Mouse (Mus musculus) large intestine, adult 2 months (tissue): ENCODE results near the gene Grid2. TPM values are rescaled to one million over a fixed set of nuclear protein-coding genes. Genes with fewer than 3 reads are reported as not detected.

Source experiments
- DNase-seq: peaks from one replicate; pipeline ENCODE4 v3.0.0-alpha.2; 2012; ENCODE audit warnings: low read depth, low spot score
- WGBS: fragments of 180-500 bp; shearing (Covaris S2); methylation state at CpG from one replicate; pipeline ENCODE4 v1.1.7; 2018; 5-methylcytosine and 5-hydroxymethylcytosine counted together
- polyA plus RNA-seq: library from polyadenylated mRNA; depleted of rRNA; stranded (reverse); fragments of >200 nt; gene quantifications from 2 replicates; pipeline ENCODE4 v1.2.3, GENCODE M21; 2012

Gene Grid2
- polyA plus RNA-seq, 1 experiment = 0.04 TPM

DNA sequence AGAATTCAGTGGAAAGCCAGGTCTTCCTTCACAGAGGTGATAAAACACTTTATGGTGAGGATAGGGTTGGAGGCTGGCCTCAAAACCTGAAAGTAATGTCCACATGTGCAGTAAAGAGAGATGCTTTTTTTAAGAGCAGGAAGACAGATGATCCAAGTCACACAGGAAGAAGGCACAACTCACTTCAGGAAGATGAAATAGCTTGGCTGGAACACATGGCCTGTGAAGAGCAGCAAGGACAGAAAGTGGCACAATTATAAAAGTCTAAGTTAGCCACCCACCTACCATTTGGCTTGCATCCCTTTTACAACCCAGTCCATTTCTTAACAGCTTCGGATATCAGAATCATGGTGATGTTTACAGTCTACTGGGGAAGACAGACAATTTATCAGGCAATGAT lies 1423.1 kb downstream of the Grid2 start:
- WGBS = 21% methylated on average over 1 of the region's 1 CpGs
- DNase-seq = no peak

DNA sequence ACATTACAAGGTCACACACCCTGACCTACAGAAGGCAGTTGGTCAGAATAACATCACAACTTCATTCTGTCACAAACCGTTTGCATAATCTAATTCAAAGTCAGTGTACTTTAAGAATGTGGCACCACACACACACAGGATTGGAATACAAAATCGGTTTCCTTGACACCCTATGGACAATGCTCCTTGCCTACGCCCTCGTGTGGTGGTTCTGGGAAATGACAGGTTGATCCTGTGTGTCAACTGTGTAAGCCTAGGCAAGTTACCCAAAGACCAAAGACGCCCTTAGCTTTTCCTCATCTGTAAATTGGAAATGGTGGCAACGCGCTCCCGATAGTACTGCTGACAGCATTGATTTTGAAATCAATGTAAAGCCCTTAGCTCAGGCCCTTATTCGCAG lies 1428.3 kb downstream of the Grid2 start:
- WGBS = 44% methylated on average over 9 of the region's 9 CpGs
- DNase-seq = peak; percentile 18

DNA sequence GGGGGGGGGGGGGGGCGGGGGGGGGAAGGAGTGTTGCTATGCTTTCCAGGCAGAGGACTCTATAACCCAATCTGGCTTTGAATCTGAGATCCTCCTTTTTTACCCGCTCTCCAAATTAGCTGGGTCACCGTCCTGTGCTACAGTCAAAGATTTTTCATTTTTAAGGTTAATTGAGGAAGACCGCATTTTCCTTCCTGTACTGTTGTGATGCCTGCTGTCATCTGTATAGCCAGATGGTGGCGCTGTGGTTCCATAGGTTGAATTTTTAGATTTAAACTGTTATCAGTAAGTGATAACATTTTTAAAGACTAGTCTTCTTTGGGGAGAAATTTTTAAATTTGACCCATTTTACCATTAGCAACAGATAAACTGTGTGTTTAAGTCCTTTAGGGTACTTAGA lies 1429.3 kb downstream of the Grid2 start:
- no peak for DNase-seq
- WGBS = 4% methylated on average over 5 of the region's 5 CpGs

DNA sequence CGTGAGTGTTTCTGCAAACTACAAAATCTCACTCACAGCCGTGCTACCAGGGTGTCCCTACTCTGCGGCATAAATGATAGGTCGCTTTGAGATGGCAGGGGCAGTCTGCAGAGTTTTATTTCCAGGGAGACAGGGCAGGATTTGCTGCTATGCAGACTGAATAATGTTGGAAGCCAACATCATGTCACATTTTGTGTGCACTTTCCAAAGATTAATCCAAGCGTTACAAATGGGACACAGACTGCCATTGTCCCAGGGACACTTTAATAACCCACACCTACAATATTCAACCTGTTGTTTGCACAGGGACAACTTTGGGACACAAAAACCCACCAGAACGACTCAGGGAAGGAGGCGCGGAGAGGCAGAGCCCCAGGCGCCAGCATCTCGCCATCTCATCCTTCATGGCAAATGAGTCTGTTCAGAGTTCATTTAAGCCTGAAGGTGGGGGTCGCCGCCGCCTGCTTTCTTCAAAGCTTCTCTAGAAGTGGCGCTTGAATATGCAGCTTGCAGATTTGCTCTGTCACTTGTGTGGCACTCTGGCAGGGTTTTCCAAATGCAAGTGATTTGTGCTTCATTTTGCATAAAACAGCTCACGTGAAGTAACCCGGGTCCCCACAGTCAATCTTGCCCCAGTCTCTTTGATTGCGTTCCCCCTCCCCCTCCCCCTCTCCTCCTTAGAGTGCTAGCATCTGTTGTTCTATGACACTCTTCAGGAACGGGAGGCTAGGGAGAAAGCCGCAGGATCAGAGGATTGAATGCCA lies 1432.7 kb downstream of the Grid2 start:
- no peak for DNase-seq
- WGBS = 21% methylated on average over 19 of the region's 19 CpGs

DNA sequence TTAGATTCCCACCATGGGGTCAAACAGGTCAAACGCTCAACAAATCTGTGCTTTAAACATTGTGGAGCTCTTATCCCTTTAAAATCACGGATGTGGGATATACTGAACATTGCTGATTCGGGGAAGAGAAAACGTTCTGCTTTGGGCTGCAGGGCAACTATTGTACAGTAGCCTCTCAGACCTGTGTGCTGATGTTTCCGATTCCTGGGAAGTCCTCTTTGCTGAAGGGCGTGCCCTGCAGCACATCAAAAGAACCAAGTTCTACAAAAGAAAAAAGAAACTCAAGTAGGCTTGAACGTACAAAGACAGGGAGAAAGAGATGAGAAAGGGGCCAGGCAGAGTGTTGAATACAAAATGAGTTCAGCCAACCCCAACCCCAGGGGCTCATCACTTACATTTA lies 1439.0 kb downstream of the Grid2 start:
- 62% methylated on average over 7 of the region's 7 CpGs for WGBS

DNA sequence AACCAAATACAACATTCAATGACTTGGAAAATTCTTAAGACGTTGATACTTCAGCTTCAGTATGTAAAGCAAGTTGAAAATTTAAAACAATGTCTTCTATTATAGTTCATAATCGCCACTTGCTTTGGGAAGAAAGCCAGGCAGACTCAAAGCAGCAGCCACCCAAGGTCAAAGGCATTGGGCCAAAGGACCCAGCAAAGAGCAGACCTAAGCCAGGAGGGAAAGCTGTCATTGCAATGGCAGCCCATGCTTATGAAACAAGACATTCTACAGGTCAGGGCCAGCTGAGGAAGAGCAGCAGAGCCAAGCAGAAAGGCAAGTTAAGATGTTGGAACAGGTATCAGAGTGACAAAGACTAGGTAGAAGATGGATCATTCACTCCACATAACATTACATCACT lies 1448.0 kb downstream of the Grid2 start:
- WGBS = 63% methylated on average over 2 of the region's 2 CpGs
- no peak for DNase-seq

More for the DNA sequence above, 1439.0 kb downstream of the Grid2 start:
- no peak for DNase-seq

DNA sequence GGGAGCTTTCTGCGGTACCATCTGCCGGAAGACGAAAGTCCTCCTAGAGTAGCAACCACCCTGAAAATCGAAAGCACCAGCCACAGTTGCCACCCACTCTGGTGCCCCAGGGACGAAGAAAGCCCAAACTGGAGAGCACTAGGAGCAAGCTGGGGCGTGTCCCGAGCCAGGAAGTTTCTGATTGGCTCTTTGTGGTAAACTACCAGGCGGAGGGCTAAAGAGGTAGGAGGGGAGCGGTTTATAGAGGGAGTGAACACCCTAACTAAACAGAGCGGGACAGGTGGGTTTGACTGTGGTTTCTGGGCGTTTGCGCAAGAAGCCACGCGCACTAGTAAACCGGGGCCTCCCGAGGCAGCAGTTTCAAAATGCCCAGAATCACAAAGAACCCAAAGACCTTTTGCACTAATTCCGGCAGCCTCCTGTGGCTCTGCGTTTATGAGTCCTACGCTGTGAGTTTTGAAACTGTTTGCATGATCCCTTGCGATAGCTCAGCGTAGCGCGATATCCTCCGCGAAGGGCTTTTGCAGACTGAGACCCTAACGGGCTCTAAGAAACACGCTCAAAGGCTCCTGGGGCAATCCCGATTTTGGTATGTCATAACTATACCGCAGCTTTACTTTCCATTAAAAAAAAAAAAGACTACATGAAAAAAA lies 1472.2 kb downstream of the Grid2 start:
- no peak for DNase-seq

DNA sequence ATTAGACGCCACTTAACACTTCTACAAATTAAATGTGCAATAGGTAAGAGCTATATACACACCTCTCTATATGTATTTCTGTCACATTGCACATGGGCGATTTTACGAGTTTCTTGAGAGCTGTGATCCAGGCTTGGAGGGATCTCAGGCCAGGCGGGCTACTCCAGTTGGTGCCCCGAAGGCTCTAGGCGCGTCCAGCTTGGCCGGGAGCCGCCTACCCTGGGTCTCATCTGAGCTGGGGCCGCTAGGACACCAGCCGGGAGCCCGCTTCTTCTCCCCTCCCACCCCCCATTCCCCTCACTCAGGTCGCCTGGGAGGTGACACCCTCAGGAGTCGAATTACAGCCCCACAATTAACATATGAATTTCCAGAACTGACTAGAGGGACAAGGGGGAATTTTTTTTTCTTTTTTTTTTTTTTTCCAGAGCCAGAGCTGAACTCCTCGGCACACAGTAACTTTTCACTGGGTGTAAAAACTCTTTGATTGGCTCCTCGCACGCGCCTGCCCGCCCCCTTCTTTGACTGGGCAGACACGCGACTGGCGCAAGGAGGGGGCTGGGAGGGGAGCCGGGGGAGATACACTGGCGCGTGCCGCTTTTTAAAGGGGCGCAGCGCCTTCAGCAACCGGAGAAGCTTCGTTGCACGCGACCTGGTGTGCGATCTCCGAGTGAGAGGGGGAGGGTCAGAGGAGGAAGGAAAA lies 1473.0 kb downstream of the Grid2 start, which contains the start of gene Atoh1:
Atoh1 (plus strand) TSS at position 627 of the 700 bp plus-strand sequence.
- WGBS = under 1% methylated on average over 34 of the region's 34 CpGs
- no peak for DNase-seq

More for the DNA sequence above, 1472.2 kb downstream of the Grid2 start:
- WGBS = 1% methylated on average over 29 of the region's 29 CpGs

DNA sequence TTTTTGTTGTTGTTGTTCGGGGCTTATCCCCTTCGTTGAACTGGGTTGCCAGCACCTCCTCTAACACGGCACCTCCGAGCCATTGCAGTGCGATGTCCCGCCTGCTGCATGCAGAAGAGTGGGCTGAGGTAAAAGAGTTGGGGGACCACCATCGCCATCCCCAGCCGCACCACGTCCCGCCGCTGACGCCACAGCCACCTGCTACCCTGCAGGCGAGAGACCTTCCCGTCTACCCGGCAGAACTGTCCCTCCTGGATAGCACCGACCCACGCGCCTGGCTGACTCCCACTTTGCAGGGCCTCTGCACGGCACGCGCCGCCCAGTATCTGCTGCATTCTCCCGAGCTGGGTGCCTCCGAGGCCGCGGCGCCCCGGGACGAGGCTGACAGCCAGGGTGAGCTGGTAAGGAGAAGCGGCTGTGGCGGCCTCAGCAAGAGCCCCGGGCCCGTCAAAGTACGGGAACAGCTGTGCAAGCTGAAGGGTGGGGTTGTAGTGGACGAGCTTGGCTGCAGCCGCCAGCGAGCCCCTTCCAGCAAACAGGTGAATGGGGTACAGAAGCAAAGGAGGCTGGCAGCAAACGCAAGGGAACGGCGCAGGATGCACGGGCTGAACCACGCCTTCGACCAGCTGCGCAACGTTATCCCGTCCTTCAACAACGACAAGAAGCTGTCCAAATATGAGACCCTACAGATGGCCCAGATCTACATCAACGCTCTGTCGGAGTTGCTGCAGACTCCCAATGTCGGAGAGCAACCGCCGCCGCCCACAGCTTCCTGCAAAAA lies 1473.7 kb downstream of the Grid2 start:
- WGBS = under 1% methylated on average over 53 of the region's 53 CpGs
- no peak for DNase-seq

DNA sequence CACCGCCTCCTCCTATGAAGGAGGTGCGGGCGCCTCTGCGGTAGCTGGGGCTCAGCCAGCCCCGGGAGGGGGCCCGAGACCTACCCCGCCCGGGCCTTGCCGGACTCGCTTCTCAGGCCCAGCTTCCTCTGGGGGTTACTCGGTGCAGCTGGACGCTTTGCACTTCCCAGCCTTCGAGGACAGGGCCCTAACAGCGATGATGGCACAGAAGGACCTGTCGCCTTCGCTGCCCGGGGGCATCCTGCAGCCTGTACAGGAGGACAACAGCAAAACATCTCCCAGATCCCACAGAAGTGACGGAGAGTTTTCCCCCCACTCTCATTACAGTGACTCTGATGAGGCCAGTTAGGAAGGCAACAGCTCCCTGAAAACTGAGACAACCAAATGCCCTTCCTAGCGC lies 1474.4 kb downstream of the Grid2 start:
- DNase-seq = no peak
- 2% methylated on average over 19 of the region's 19 CpGs for WGBS

DNA sequence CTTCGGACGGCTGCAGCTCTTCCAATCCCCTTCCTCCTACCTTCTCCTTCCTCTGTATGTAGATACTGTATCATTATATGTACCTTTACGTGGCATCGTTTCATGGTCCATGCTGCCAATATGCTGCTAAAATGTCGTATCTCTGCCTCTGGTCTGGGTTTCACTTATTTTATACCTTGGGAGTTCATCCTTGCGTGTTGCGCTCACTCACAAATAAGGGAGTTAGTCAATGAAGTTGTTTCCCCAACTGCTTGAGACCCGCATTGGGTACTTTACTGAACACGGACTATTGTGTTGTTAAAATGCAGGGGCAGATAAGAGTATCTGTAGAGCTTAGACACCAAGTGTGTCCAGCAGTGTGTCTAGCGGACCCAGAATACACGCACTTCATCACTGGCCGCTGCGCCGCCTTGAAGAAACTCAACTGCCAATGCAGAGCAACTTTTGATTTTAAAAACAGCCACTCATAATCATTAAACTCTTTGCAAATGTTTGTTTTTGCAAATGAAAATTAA lies 1474.9 kb downstream of the Grid2 start:
- no peak for DNase-seq
- WGBS = 23% methylated on average over 14 of the region's 14 CpGs

DNA sequence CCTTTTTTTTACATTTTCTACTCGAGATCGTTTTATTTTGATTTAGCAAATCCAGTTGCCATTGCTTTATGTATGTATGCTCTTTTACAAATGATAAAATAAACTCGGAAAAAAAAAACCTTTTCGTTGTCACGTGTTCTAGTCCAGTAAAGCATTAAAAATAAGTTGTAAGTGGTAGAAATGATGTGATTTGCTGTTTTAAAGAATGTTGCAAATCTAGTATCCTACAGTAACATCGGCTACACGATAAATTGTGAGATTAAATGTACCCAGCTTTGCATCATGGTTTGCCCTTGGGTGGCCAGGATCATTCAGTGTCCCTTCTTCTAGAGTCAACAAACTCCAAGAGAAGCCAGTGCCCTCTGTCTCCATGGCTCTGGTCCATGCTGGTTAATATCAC lies 1475.5 kb downstream of the Grid2 start:
- DNase-seq = no peak
- WGBS = 12% methylated on average over 7 of the region's 7 CpGs

DNA sequence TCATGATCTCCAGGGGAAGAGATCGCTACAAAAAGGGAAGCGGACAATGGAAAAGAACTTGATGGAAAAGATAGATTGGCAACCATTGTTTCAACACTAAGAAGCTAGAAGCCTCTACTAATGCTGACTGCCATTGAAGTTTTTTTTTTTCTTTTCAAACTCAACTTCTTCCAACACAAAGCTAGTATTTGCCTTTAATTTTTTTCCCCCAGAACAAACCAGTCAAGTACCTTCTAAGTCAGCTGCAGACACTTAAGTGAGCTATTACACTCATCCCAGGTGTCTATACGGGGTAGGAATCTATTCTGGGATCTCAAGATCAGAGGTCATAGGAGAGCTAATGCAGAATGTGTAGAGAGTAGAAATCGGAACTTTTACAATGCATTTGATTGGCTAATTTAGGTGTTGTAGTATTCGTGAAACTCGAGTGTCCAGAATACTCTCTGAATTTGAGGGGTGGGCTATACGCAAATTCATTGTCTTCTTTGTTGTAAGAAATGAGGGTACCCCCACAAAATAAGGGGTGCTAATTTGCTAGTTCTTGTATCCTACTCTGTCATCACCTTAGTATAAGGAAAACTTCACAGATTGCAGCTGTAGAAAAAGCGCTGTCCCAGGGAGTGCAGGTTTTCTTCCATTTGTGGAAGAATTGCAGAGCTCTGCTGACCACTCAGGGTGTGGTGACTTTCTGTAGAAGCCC lies 1476.1 kb downstream of the Grid2 start:
- DNase-seq = no peak
- WGBS = 14% methylated on average over 8 of the region's 8 CpGs

DNA sequence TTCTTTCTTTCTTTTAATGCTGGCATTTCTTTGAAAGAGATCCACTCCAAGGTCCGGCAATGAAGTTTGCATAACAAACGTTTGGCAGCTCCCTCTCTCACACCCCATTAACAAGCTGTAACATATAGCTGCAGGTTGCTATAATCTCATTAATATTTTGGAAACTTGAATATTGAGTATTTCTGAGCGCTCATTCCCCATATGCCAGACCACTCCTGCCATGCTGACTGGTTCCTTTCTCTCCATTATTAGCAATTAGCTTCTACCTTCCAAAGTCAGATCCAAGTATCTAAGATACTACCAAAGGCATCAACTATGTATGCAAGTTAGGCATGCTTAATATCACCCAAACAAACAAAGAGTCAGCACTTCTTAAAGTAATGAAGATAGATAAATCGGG lies 1477.6 kb downstream of the Grid2 start:
- WGBS = 6% methylated on average over 4 of the region's 4 CpGs

DNA sequence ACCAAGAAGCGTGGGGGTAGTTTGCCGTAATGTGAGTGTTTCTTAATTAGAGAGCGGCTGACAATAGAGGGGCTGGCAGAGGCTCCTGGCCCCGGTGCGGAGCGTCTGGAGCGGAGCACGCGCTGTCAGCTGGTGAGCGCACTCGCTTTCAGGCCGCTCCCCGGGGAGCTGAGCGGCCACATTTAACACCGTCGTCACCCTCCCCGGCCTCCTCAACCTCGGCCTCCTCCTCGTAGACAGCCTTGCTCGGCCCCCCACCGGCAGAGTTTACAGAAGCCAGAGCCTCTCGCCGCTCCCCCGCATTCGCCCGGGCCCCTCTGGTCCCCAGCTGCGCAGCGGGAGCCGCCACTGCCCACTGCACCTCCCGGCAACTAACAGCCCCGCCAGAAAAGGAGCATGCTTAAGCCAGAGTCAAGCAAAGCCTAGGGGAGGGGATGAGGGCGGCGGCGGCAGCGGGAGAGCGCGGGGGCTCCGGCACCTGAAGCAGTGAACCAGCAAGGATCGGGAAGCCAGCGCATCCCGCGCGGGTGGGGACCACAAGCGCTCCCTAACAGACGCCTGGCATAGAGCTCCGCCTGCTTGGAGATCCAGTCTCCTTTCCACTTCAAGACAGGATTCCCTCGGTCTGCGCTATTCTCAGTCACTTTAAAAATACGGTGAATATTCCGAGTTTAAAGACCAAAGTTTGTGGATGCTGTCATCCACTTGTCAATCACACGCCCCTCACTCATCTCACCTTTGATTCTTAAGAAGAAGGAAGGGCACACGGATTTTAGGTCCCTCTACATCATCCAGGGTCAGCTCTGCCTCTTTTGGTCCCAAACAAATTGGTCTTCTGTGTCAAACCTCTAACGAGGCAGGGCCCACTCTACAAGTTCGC lies 1479.0 kb downstream of the Grid2 start:
- no peak for DNase-seq
- 8% methylated on average over 54 of the region's 54 CpGs for WGBS

More for the DNA sequence above, 1477.6 kb downstream of the Grid2 start:
- no peak for DNase-seq

DNA sequence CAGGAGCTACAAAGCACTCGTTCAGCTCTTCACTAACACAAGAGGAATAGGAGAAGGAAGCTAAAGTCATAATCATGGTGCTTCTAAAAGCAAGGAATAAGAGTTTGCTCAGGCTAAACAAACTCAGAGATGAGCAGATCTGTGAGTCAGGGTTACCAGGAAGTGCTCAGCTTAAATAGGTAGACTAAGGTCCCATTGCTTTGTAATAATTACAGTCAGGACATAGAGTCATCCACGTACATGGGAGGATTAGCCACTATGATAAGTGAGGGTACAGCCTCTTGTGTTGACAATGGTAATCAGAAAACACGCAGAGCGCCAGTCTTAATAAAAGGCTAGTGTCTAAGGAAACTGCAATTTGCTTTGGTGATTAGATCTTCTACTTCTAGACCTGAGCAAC lies 1480.6 kb downstream of the Grid2 start:
- WGBS = 63% methylated on average over 4 of the region's 4 CpGs
- DNase-seq = no peak

DNA sequence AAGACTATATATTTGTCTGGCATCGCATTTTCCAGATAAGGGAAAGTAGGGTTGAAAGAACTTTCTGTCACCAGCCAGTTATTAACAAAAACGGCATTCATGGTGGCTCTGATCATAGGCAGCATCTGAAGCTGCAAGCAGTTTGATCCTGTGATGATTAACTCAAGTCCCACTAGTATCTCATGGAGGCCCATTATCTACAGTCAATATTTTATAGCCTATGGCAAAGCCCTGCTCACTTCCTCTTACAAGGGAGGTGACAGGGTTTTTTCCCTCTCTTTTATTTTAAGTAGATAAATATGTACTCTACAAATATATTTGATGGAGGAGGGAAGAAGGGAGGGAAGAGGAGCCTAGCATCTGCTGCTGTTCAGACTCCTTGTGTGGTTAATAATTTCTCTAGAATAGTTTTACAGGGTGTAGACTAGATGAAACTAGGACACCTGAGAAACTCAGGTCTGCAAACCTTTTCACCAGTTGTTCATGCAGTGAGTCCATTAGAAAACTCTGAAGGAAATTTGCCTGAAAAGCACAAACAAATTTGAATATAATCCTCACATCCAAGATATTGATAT lies 1487.3 kb downstream of the Grid2 start:
- DNase-seq = no peak
- 27% methylated on average over 2 of the region's 2 CpGs for WGBS
